Mouse (Mus musculus): ENCODE measurements around the gene Tollip. TPM values are rescaled to one million over a fixed set of nuclear protein-coding genes. Genes with fewer than 3 reads are reported as not detected.
"Not testable (repeated sequence)": the region's sequence is repeated elsewhere in the genome, so short reads cannot be mapped to it uniquely, and the experiment has no call there.

Tollip gene
- polyA plus RNA-seq, 1 experiment from 2014 or later, result 45.7 TPM

- Histone ChIP-seq H3K36me3 (no peaks in the 10 kb centered on the region), H3K27ac (peak overlapping the region; percentile 50; the same call in 1 of the 2 replicates), H3K4me3 (peak overlapping the region; percentile 55), H3K27me3 (ENCODE audit: low read depth, poor library complexity, severe bottlenecking) (peaks cover 94% of the 10 kb centered on the region), H3K9me3 (replicated peaks) (no peaks in the 10 kb centered on the region), H3K4me1 (peaks cover 16% of the 10 kb centered on the region)
- peak; percentile 54 for DNase-seq (ENCODE audit: low spot score)
- 2% methylated on average over 73 of the region's 84 CpGs for WGBS
Measured at GRCm38 (mm10) chr7:141950104-141951013, 32.1 kb upstream of the Tollip start.

GRCm38 (mm10) chr7:141949799-141950103 lies 31.4 kb upstream of the Tollip start:
- H3K4me1 ChIP-seq, result peaks cover 16% of the 10 kb centered on the region
- H3K4me3 ChIP-seq, result peak overlapping the region; percentile 55
- no peak for DNase-seq (ENCODE audit: low spot score)
- WGBS, result 1% methylated on average over 50 of the region's 54 CpGs
- H3K9me3 ChIP-seq (replicated peaks), result no peaks in the 10 kb centered on the region
- peak overlapping the region; percentile 50; the same call in 1 of the 2 replicates for H3K27ac ChIP-seq
- H3K36me3 ChIP-seq, result no peaks in the 10 kb centered on the region
- H3K27me3 ChIP-seq (ENCODE audit: low read depth, poor library complexity, severe bottlenecking), result peaks cover 95% of the 10 kb centered on the region

- peak; percentile 93 for DNase-seq (ENCODE audit: low spot score)
- Histone ChIP-seq H3K36me3 (no peaks in the 10 kb centered on the region), H3K4me1 (peaks cover 16% of the 10 kb centered on the region), H3K9me3 (replicated peaks) (no peaks in the 10 kb centered on the region), H3K27ac (peak within 1 kb of the TSS; percentile 50; the same call in 1 of the 2 replicates), H3K27me3 (ENCODE audit: low read depth, poor library complexity, severe bottlenecking) (peaks cover 89% of the 10 kb centered on the region), H3K4me3 (peak within 1 kb of the TSS; percentile 55)
- WGBS, result 1% methylated on average over 55 of the region's 55 CpGs
Measured at GRCm38 (mm10) chr7:141948906-141949798, 30.8 kb upstream of the Tollip start, which contains the start of gene Brsk2. Brsk2 (plus strand) TSS chr7:141949751.

GRCm38 (mm10) chr7:141948045-141948444 lies 29.7 kb upstream of the Tollip start:
- H3K27me3 ChIP-seq (ENCODE audit: low read depth, poor library complexity, severe bottlenecking), result peaks cover 78% of the 10 kb centered on the region
- H3K27ac ChIP-seq, result no peak overlapping the region
- peaks cover 16% of the 10 kb centered on the region for H3K4me1 ChIP-seq
- DNase-seq (ENCODE audit: low spot score), result no peak
- H3K9me3 ChIP-seq (replicated peaks), result no peaks in the 10 kb centered on the region
- H3K36me3 ChIP-seq, result no peaks in the 10 kb centered on the region
- H3K4me3 ChIP-seq, result no peak overlapping the region
- 67% methylated on average over 1 of the region's 1 CpGs for WGBS

- no peak overlapping the region for H3K4me3 ChIP-seq
- no peaks in the 10 kb centered on the region for H3K9me3 ChIP-seq (replicated peaks)
- DNase-seq (ENCODE audit: low spot score), result no peak
- H3K27ac ChIP-seq, result no peak overlapping the region
- H3K36me3 ChIP-seq, result no peaks in the 10 kb centered on the region
- H3K4me1 ChIP-seq, result peaks cover 16% of the 10 kb centered on the region
- H3K27me3 ChIP-seq (ENCODE audit: low read depth, poor library complexity, severe bottlenecking), result peaks cover 73% of the 10 kb centered on the region
Measured at GRCm38 (mm10) chr7:141947512-141947911, 29.2 kb upstream of the Tollip start.

GRCm38 (mm10) chr7:141945927-141946326 lies 27.6 kb upstream of the Tollip start:
- peaks cover 57% of the 10 kb centered on the region for H3K27me3 ChIP-seq (ENCODE audit: low read depth, poor library complexity, severe bottlenecking)
- 42% methylated on average over 7 of the region's 7 CpGs for WGBS
- no peaks in the 10 kb centered on the region for H3K36me3 ChIP-seq
- DNase-seq (ENCODE audit: low spot score), result no peak
- H3K27ac ChIP-seq, result no peak overlapping the region
- H3K4me3 ChIP-seq, result no peak overlapping the region
- peaks cover 16% of the 10 kb centered on the region for H3K4me1 ChIP-seq
- no peaks in the 10 kb centered on the region for H3K9me3 ChIP-seq (replicated peaks)

GRCm38 (mm10) chr7:141943444-141943843 lies 25.1 kb upstream of the Tollip start:
- Histone ChIP-seq H3K4me1 (no peaks in the 10 kb centered on the region), H3K9me3 (replicated peaks) (no peaks in the 10 kb centered on the region), H3K27ac (no peak overlapping the region), H3K4me3 (no peak overlapping the region), H3K27me3 (ENCODE audit: low read depth, poor library complexity, severe bottlenecking) (peaks cover 32% of the 10 kb centered on the region), H3K36me3 (no peaks in the 10 kb centered on the region)
- DNase-seq (ENCODE audit: low spot score), result no peak
- 81% methylated on average over 5 of the region's 5 CpGs for WGBS

- Histone ChIP-seq H3K4me1 (no peaks in the 10 kb centered on the region), H3K4me3 (no peak overlapping the region), H3K36me3 (no peaks in the 10 kb centered on the region), H3K27me3 (ENCODE audit: low read depth, poor library complexity, severe bottlenecking) (no peaks in the 10 kb centered on the region), H3K27ac (no peak overlapping the region), H3K9me3 (replicated peaks) (no peaks in the 10 kb centered on the region)
- DNase-seq (ENCODE audit: low spot score), result no peak
- WGBS, result 93% methylated on average over 6 of the region's 6 CpGs
Measured at GRCm38 (mm10) chr7:141934951-141935350, 16.6 kb upstream of the Tollip start.

GRCm38 (mm10) chr7:141934128-141934898 lies 16.0 kb upstream of the Tollip start:
- no peaks in the 10 kb centered on the region for H3K9me3 ChIP-seq (replicated peaks)
- WGBS, result 77% methylated on average over 7 of the region's 7 CpGs
- H3K27me3 ChIP-seq (ENCODE audit: low read depth, poor library complexity, severe bottlenecking), result no peaks in the 10 kb centered on the region
- H3K4me1 ChIP-seq, result no peaks in the 10 kb centered on the region
- no peak overlapping the region for H3K4me3 ChIP-seq
- no peak for DNase-seq (ENCODE audit: low spot score)
- no peak overlapping the region for H3K27ac ChIP-seq
- H3K36me3 ChIP-seq, result no peaks in the 10 kb centered on the region

GRCm38 (mm10) chr7:141928642-141929041 lies 10.3 kb upstream of the Tollip start:
- H3K4me3 ChIP-seq, result no peak overlapping the region
- no peaks in the 10 kb centered on the region for H3K27me3 ChIP-seq (ENCODE audit: low read depth, poor library complexity, severe bottlenecking)
- no peak for DNase-seq (ENCODE audit: low spot score)
- no peaks in the 10 kb centered on the region for H3K36me3 ChIP-seq
- 87% methylated on average over 10 of the region's 10 CpGs for WGBS
- no peaks in the 10 kb centered on the region for H3K4me1 ChIP-seq
- no peaks in the 10 kb centered on the region for H3K9me3 ChIP-seq (replicated peaks)
- no peak overlapping the region for H3K27ac ChIP-seq

GRCm38 (mm10) chr7:141924917-141925316 lies 6.6 kb upstream of the Tollip start:
- 8% methylated on average over 7 of the region's 7 CpGs for WGBS
- H3K4me1 ChIP-seq, result no peaks in the 10 kb centered on the region
- H3K36me3 ChIP-seq, result no peaks in the 10 kb centered on the region
- no peak overlapping the region for H3K27ac ChIP-seq
- H3K4me3 ChIP-seq, result no peak overlapping the region
- DNase-seq (ENCODE audit: low spot score), result peak; percentile 91
- no peaks in the 10 kb centered on the region for H3K27me3 ChIP-seq (ENCODE audit: low read depth, poor library complexity, severe bottlenecking)
- no peaks in the 10 kb centered on the region for H3K9me3 ChIP-seq (replicated peaks)

- H3K9me3 ChIP-seq (replicated peaks); H3K27me3 ChIP-seq (ENCODE audit: low read depth, poor library complexity, severe bottlenecking); H3K4me3 ChIP-seq; DNase-seq (ENCODE audit: low spot score); H3K36me3 ChIP-seq; H3K27ac ChIP-seq; H3K4me1 ChIP-seq: not testable (repeated sequence)
- 94% methylated on average over 17 of the region's 17 CpGs for WGBS
Measured at GRCm38 (mm10) chr7:141924121-141924520, 5.8 kb upstream of the Tollip start.
